Mouse (Mus musculus) bone marrow, adult 2 months (tissue): ENCODE measurements around the gene Six1.

Experiments used
- CTCF ChIP-seq: fragments of 200-500 bp; IDR thresholded peaks from 2 replicates; pipeline ENCODE4 v1.5.1; 2011; ENCODE audit warnings: low read length, control low read depth; ENCODE audit not compliant: control insufficient read depth, insufficient read depth
- POLR2A ChIP-seq: fragments of 200-500 bp; IDR thresholded peaks from 2 replicates; pipeline ENCODE4 v1.6.1; 2011; ENCODE audit warnings: low read depth, mild to moderate bottlenecking, control low read depth, low read length, borderline replicate concordance; ENCODE audit not compliant: control insufficient read depth

- TF ChIP-seq POLR2A = no peak
- TF ChIP-seq CTCF = no peak
Measured at GRCm38 (mm10) chr12:73045046-73045723, 8.5 kb downstream of the Six1 start.
